Mouse (Mus musculus): ENCODE results near the gene Gm11627.
A peak's percentile ranks its signal among the peaks of the same experiment; 100 is the strongest.
"Not testable (repeated sequence)": the region's sequence is repeated elsewhere in the genome, so short reads cannot be mapped to it uniquely, and the experiment has no call there.

Gene Gm11627

GRCm38 (mm10) chr11:102579165-102580033 is at the start of gene Gm11627:
Gene Gm11627, minus strand, starts transcription at chr11:102579461.
- peak; percentile 61 for DNase-seq (ENCODE audit: low spot score)

- no peak for DNase-seq (ENCODE audit: low spot score)
Measured at GRCm38 (mm10) chr11:102628529-102628928, 49.3 kb upstream of the Gm11627 start.

DNA sequence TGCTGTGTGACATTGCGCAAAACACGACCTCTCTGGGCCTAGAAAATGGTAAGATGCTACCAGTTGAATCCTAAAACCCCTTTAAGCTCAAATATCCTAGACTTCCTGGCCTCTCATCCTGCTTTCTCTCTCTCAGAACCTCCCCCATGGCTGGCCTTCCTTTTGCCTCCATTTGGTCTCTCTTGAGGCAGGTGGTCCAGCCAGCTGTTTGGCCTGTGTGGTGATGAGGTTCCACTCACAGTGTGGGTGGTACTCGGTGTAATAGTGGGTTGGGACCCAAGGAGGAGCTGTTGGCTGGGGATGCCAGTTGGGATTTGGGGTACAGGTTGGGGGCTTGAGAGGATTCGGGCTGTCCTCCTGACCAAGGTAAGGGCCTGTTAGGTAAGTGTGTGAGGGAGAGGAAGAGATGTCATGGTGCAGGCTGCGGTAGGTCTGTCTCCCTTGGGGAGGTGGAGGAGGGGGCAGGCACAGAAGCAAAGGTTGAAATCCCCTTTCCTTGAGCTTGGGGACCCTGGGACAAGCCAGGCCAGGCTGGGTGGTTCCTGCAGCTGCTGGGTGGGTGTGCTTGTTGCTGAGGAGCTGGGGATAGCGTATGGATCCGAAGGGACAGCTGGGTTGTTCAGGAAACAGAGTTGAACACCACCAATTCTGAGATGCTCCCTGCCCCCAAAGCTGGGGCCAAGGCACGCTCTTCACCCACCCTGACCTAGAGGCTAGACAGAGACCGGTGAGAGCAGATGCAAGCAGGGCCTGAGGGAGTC is 48.1 kb upstream of the Gm11627 start:
- no peak for DNase-seq (ENCODE audit: low spot score)

GRCm38 (mm10) chr11:102624888-102625407 is 45.7 kb upstream of the Gm11627 start:
- peak; percentile 80 for DNase-seq (ENCODE audit: low spot score)

DNA sequence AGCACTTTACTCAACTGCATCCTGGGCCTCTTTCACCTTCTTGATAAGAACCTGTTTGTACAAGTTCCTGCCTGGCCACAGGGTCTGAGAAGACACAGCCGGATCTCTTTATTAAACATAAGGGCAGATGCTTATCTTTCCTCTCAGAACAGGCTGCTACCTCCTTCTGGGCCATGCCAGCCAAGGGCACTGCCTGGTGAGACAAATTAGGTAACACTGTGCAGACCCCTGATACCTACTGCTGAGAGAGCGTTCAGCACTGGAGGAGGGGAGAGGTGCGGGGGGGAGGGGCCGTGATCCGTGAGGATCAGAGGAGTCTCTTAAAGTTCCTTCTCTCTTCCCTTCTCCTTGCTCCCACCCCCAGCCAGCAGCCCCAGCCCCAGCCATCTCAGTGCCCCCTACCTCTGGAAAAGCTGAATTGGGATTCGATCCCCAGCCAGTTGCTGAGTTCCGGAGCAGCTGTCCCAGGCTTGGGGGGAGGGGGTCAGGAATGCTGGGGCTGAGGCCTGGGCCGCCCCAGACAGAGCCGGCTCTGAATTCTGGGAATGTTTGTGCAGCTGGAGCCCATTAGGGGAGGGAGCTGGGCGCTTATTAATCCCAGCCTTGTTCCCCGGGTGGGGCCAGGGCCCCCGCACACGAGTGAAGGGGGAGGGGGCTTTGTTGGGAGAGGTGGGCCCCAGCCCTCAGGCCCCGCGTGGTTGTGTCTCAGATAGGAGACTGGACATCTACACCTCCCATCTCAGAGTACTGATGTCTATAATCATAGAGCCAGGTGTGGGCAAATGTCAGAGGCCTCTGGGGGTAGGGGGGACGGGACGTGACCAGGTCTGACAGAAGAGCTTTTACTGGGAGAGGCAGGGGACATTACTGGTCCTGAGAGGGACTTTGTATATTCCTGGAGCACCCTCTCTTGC is 44.9 kb upstream of the Gm11627 start:
- DNase-seq (ENCODE audit: low spot score) = peak; percentile 62

DNA sequence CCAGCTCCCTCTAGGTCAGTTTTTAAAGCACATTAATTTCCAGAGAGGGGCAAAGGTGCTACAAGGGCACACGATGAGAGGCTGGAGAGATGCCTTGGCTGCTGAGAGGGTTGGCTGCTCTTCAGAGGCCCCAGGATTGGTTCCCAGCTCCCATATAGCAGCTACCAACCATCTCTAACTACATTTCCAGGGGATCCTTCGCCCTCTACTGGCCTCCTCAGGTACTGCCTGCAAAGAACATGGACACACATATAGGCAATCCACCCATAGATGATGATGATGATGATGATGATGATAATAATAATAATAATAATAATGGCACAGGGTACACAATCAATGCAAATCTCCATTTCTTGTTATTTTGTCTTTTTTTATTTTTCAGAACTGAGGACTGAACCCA is 40.2 kb upstream of the Gm11627 start:
- DNase-seq (ENCODE audit: low spot score) = no peak

DNA sequence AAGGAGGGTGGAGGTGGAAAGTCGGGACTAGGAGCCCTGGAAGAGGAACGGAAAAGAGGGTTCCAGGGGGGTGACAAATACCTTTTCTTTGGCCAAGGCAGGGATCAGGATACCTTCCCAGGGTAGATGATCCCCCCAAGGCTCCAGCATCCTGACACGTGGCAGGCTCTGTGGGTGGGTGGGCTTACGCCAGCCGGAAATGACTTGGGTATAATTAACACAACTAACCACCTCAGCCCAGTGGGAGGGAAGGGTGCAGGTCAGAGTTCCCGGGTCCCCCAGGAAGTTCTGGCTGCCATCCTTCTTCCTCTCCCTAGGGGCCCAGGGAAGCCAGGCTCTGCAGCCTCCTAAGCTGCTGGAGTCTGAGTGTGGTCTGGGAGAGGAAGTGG is 32.0 kb upstream of the Gm11627 start:
- no peak for DNase-seq (ENCODE audit: low spot score)

GRCm38 (mm10) chr11:102610675-102611316 is 31.5 kb upstream of the Gm11627 start:
- peak; percentile 58 for DNase-seq (ENCODE audit: low spot score)

- no peak for DNase-seq (ENCODE audit: low spot score)
Measured at GRCm38 (mm10) chr11:102610260-102610659, 31.0 kb upstream of the Gm11627 start.

DNA sequence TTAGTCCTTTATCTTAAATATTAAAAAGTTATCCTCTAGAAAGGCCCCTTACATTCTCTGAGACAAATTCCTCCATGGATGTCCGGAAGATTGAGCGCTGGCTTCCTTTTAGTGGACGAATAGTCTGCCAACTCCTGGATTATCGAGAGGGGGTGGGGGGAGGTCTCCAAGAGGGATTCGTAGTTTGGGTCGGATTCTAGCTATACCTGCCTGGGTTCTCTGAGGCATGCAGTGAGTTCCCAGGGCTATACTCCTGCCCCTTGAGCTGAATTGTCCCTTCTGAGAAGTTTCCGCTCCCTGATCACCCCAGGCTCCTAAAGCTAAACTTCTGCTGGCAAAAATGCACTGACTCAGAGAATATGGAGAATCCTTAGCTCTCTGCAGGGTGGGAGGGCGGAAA is 30.2 kb upstream of the Gm11627 start:
- DNase-seq (ENCODE audit: low spot score) = no peak

- no peak for DNase-seq (ENCODE audit: low spot score)
Measured at GRCm38 (mm10) chr11:102608691-102609090, 29.4 kb upstream of the Gm11627 start.

DNA sequence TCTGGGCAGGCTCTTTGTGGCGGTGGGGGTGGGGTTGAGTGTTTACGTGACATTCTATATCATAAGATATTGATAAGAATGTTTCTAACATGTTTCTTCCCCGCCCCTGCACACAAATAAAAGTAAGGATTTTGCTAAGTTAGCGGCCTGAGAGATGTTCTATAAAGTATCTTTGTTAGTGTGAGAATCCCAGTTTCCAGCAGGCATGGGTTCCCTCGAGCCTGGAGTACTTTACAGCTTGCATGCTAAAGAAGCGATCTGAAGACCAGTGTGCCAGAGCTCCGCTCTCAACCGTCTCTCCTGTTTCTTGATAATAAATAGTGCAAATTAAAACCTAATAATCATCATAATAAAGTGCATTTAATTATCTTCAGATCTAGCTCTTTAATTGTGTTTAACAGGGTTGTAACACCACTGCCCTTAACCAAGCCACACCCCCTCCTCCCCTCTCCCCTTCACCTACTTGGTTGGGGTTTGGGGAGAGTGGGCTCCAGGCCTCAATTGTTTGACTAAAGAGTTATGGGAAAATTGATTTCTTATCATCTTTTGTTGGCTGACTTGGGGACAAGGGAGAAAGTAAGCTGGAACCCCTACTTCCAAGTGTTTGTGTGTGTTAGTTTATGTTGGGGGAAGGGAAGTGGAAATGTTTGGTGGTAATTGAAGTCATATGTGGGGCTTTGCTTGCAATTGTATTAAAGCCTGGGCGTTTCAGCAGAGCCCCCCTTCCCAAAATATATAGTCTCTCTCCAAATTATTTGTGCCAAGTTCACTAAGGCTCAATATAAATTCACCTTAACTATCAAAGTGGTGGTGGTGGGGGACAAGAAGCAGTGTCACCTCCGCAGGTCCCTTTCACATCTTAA is 28.7 kb upstream of the Gm11627 start:
- DNase-seq (ENCODE audit: low spot score) = no peak

- not testable (repeated sequence) for DNase-seq (ENCODE audit: low spot score)
Measured at GRCm38 (mm10) chr11:102607201-102607600, 27.9 kb upstream of the Gm11627 start.

GRCm38 (mm10) chr11:102606751-102607171 is 27.5 kb upstream of the Gm11627 start:
- DNase-seq (ENCODE audit: low spot score) = no peak

- DNase-seq (ENCODE audit: low spot score) = peak; percentile 48
Measured at GRCm38 (mm10) chr11:102605553-102606416, 26.5 kb upstream of the Gm11627 start.

GRCm38 (mm10) chr11:102604777-102605552 is 25.7 kb upstream of the Gm11627 start:
- peak; percentile 60 for DNase-seq (ENCODE audit: low spot score)

DNA sequence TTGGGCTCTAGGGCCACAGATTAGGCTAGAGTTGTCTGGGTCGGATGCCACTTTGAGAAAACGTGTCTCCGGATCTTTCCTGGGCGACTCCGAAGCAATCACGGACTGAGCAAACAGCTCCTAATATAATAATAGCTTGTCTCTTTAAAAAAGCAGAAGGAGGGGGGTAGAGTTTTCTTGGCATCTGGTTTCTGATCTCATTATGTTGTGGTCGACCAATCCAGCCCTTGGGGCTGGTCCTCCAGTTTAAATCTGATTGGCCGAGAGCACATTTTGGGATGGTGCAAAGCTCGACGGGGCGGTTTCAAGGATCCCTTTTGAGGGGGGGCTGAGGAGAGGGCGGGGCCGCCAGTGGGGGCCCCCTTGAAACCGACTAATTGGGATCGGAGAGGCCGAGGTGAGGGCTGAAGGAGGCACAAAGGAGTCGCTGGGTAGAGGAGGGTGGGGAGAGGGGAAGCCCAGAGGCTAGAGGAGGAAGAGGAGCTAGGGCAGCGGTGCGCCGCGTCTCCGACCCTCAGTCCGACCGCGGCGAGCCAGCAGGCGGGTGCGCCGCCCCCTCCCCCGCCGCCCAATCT is 24.8 kb upstream of the Gm11627 start, which contains the start of gene Fzd2:
Gene Fzd2 (plus strand): TSS at position 387 of the 575 bp plus-strand sequence.
- DNase-seq (ENCODE audit: low spot score) = peak; percentile 96

GRCm38 (mm10) chr11:102603496-102603850 is 24.2 kb upstream of the Gm11627 start:
- peak; percentile 82 for DNase-seq (ENCODE audit: low spot score)

Data from retina, embryonic 14.5 days (tissue).